Mouse (Mus musculus): ENCODE results near the gene Gm10639.
"Not testable (repeated sequence)": the region's sequence is repeated elsewhere in the genome, so short reads cannot be mapped to it uniquely, and the experiment has no call there.

Gene Gm10639

GRCm38 (mm10) chr9:78347004-78347403, 57.3 kb downstream of the Gm10639 start:
- DNase-seq (ENCODE audit: low read depth, low spot score), result no peak

DNA sequence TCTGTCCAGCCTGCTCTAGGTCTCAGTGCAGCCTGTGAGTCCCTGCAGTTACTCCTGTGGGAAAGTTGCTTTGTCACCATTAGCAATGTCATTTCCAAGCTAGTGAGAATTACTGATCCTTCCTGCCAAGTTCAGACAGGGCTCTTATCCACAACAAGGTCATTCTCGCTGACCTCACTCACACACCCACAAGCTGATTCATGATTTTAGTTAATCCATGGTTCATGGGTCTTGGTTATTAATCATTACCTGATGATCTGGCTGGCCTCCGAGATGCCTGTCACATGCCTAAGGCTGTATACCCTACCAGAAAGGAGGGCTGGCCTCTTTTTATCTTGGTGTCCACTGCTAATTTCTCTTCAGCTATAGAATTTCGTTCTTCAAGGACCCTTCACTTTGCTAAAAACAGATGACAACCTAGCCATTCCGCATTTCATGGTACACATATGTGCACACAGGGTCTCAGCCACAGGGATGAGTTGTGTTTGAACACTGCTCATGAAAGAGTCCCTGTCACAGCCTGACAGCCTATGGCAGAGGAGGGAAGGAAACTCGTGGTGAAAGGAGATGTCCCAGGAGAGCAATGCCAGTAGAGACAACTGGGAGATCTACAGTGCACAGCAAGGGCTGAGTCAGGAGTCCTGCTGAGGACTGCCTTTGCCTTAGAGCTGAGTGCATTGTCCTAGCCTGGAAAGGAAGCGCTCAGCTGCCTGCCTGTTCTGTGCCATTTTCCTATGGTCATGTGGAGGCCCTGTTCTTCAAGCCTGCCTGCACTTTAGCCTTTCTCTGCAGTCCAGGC, 58.7 kb downstream of the Gm10639 start:
- DNase-seq (ENCODE audit: low read depth, low spot score), result not testable (repeated sequence)

- not testable (repeated sequence) for DNase-seq (ENCODE audit: low read depth, low spot score)
Observed at GRCm38 (mm10) chr9:78349141-78349540, 59.4 kb downstream of the Gm10639 start.

DNA sequence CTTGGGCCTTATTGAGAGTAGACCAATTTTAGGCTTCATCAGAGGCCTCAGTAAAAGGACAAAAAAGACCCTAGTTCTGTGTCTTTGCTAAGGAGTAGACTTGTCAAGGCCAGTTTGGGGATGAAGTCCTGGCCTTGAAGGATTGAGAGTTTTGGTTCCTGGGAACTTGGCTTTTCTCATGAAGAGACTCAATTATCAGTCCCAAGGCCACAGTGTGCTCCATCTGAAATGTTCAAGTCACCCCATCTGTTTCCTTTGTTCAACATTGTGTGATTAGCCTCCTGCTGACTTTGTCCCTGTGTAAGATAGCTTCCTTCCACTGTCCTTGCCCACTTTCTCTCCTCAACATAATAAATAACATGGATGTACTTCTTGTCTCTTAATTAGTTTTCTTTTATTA, 60.3 kb downstream of the Gm10639 start:
- not testable (repeated sequence) for DNase-seq (ENCODE audit: low read depth, low spot score)

- DNase-seq (ENCODE audit: low read depth, low spot score), result no peak
Observed at GRCm38 (mm10) chr9:78351504-78352220, 61.9 kb downstream of the Gm10639 start.
